Mouse (Mus musculus) bone marrow macrophage, adult 2 months (primary cell): ENCODE measurements around the gene Tnrc6b. TPM values are rescaled to one million over a fixed set of nuclear protein-coding genes. Genes with fewer than 3 reads are reported as not detected.

Experiments
- H3K27ac ChIP-seq: 2 replicates; pipeline ENCODE4 v1.5.1; 2012; ENCODE audit warnings: low read depth, low read length; ENCODE audit not compliant: insufficient read depth
- H3K4me1 ChIP-seq: 2 replicates; pipeline ENCODE4 v1.6.1; 2012; ENCODE audit warnings: low read length; ENCODE audit not compliant: control insufficient read depth, insufficient read depth
- H3K4me3 ChIP-seq: 2 replicates; pipeline ENCODE4 v1.5.1; 2012; ENCODE audit warnings: mild to moderate bottlenecking, low read length, moderate library complexity; ENCODE audit not compliant: insufficient read depth
- CTCF ChIP-seq: IDR thresholded peaks from 2 replicates; pipeline ENCODE4 v1.5.1; 2012; ENCODE audit warnings: low read depth, mild to moderate bottlenecking, low read length, moderate library complexity
- POLR2A ChIP-seq: IDR thresholded peaks from 2 replicates; pipeline ENCODE4 v1.6.1; 2012; ENCODE audit warnings: mild to moderate bottlenecking, low read depth, low read length, borderline replicate concordance
- polyA plus RNA-seq: library from polyadenylated mRNA; stranded (reverse); fragments of >200 nt; gene quantifications from 2 replicates; pipeline ENCODE4 v1.2.4, GENCODE M21; 2012; ENCODE audit not compliant: missing spikeins, insufficient read depth, insufficient read length

Tnrc6b gene
- polyA plus RNA-seq, 1 experiment, result 28.4 TPM

- Histone ChIP-seq H3K4me1 (peaks cover 8% of the 10 kb centered on the region; the same call in 1 of the 2 replicates), H3K27ac (no peak overlapping the region), H3K4me3 (no peak overlapping the region)
- TF ChIP-seq POLR2A (no peak), CTCF (no peak)
Measured at GRCm38 (mm10) chr15:80779006-80779405, 67.9 kb downstream of the Tnrc6b start.

GRCm38 (mm10) chr15:80780154-80780751, 69.1 kb downstream of the Tnrc6b start:
- TF ChIP-seq POLR2A (no peak), CTCF (no peak)
- H3K27ac ChIP-seq, result no peak overlapping the region

GRCm38 (mm10) chr15:80781218-80781806, 70.2 kb downstream of the Tnrc6b start:
- no peak overlapping the region for H3K27ac ChIP-seq
- H3K4me1 ChIP-seq, result peaks cover 24% of the 10 kb centered on the region
- TF ChIP-seq POLR2A (no peak), CTCF (no peak)
- no peak overlapping the region for H3K4me3 ChIP-seq

More at GRCm38 (mm10) chr15:80780154-80780751, 69.1 kb downstream of the Tnrc6b start:
- peaks cover 15% of the 10 kb centered on the region for H3K4me1 ChIP-seq
- H3K4me3 ChIP-seq, result no peak overlapping the region

- no peak overlapping the region for H3K27ac ChIP-seq
- H3K4me1 ChIP-seq, result peaks cover 30% of the 10 kb centered on the region
- H3K4me3 ChIP-seq, result no peak overlapping the region
- TF ChIP-seq POLR2A (no peak), CTCF (no peak)
Measured at GRCm38 (mm10) chr15:80784553-80784971, 73.4 kb downstream of the Tnrc6b start.

GRCm38 (mm10) chr15:80785699-80786098, 74.6 kb downstream of the Tnrc6b start:
- no peak for TF ChIP-seq POLR2A
- no peak for TF ChIP-seq CTCF
- H3K27ac ChIP-seq, result no peak overlapping the region
- H3K4me1 ChIP-seq, result peaks cover 28% of the 10 kb centered on the region
- no peak overlapping the region for H3K4me3 ChIP-seq

- H3K4me1 ChIP-seq, result peaks cover 36% of the 10 kb centered on the region
- no peak overlapping the region for H3K4me3 ChIP-seq
- TF ChIP-seq POLR2A (no peak), CTCF (no peak)
- H3K27ac ChIP-seq, result no peak overlapping the region
Measured at GRCm38 (mm10) chr15:80787746-80788145, 76.6 kb downstream of the Tnrc6b start.

- Histone ChIP-seq H3K27ac (no peak overlapping the region), H3K4me1 (peaks cover 29% of the 10 kb centered on the region), H3K4me3 (no peak overlapping the region)
- TF ChIP-seq CTCF, result no peak
- no peak for TF ChIP-seq POLR2A
Measured at GRCm38 (mm10) chr15:80792556-80792955, 81.4 kb downstream of the Tnrc6b start.

- Histone ChIP-seq H3K27ac (no peak overlapping the region), H3K4me1 (peaks cover 22% of the 10 kb centered on the region), H3K4me3 (no peak overlapping the region)
- TF ChIP-seq POLR2A, result no peak
- TF ChIP-seq CTCF, result no peak
Measured at GRCm38 (mm10) chr15:80795076-80795475, 84.0 kb downstream of the Tnrc6b start.

GRCm38 (mm10) chr15:80797757-80798156, 86.6 kb downstream of the Tnrc6b start:
- peak overlapping the region; percentile 45 for H3K27ac ChIP-seq
- peak overlapping the region; percentile 43 for H3K4me3 ChIP-seq
- peaks cover 29% of the 10 kb centered on the region for H3K4me1 ChIP-seq
- TF ChIP-seq CTCF (no peak), POLR2A (no peak)

GRCm38 (mm10) chr15:80798367-80799073, 87.4 kb downstream of the Tnrc6b start:
- no peak for TF ChIP-seq CTCF
- TF ChIP-seq POLR2A, result no peak
- Histone ChIP-seq H3K4me1 (peaks cover 27% of the 10 kb centered on the region), H3K4me3 (peak overlapping the region; percentile 77), H3K27ac (peak overlapping the region; percentile 89)
